Mouse (Mus musculus) heart, embryonic 14.5 days (tissue): ENCODE results near the gene Mageh1. TPM values are rescaled to one million over a fixed set of nuclear protein-coding genes. Genes with fewer than 3 reads are reported as not detected.
"Not testable (repeated sequence)": the region's sequence is repeated elsewhere in the genome, so short reads cannot be mapped to it uniquely, and the experiment has no call there.

Source experiments
- ATAC-seq: fragments of 200-750 bp; cut with Nextera tagmentation; 2 replicates; pipeline ENCODE4 v1.8.0; 2017; ENCODE audit warnings: low read depth, moderate TSS enrichment; ENCODE audit not compliant: insufficient number of reproducible peaks, insufficient read depth, low FRiP score
- H3K27ac ChIP-seq, 2 experiments: fragments of 200-500 bp in 1 of 2; fragments of 300-500 bp in 1 of 2; sonication (generic) in 1 of 2; replicated peaks in 1 of 2; 2 replicates each; pipeline ENCODE4 v1.5.1; 2012 to 2014; ENCODE audit warnings: low read depth in 2 of 2, low read length in 2 of 2, control low read depth in 1 of 2, mild to moderate bottlenecking in 1 of 2, mixed read lengths in 1 of 2; ENCODE audit not compliant: control insufficient read depth in 1 of 2, insufficient read depth in 1 of 2
- H3K27me3 ChIP-seq: fragments of 300-500 bp; sonication (generic); 2 replicates; pipeline ENCODE4 v1.6.1; 2014; ENCODE audit warnings: mild to moderate bottlenecking, low read length, control low read depth; ENCODE audit not compliant: control insufficient read depth, insufficient read depth
- H3K36me3 ChIP-seq: fragments of 300-500 bp; sonication (generic); 2 replicates; pipeline ENCODE4 v1.6.1; 2014; ENCODE audit warnings: mild to moderate bottlenecking, control low read depth, low read length, mixed read lengths; ENCODE audit not compliant: control insufficient read depth, insufficient read depth
- H3K4me1 ChIP-seq, 2 experiments: fragments of 200-500 bp in 1 of 2; fragments of 300-500 bp in 1 of 2; sonication (generic) in 1 of 2; 2 replicates each; pipeline ENCODE4 v1.6.1; 2012 to 2014; ENCODE audit warnings: low read length in 2 of 2, control low read depth in 1 of 2, mixed read lengths in 1 of 2; ENCODE audit not compliant: control insufficient read depth in 2 of 2, insufficient read depth in 2 of 2
- H3K4me2 ChIP-seq: fragments of 300-500 bp; sonication (generic); 2 replicates; pipeline ENCODE4 v1.6.1; 2014; ENCODE audit warnings: mild to moderate bottlenecking, low read length
- H3K4me3 ChIP-seq, 2 experiments: fragments of 200-500 bp in 1 of 2; fragments of 300-500 bp in 1 of 2; sonication (generic) in 1 of 2; 2 replicates each; pipeline ENCODE4 v1.5.1; 2012 to 2014; ENCODE audit warnings: low read length in 2 of 2, mild to moderate bottlenecking in 2 of 2, control low read depth in 1 of 2, low read depth in 1 of 2, moderate library complexity in 1 of 2; ENCODE audit not compliant: control insufficient read depth in 1 of 2, insufficient read depth in 1 of 2
- H3K9ac ChIP-seq: fragments of 300-500 bp; sonication (generic); 2 replicates; pipeline ENCODE4 v1.6.1; 2014; ENCODE audit warnings: mild to moderate bottlenecking, low read length
- H3K9me3 ChIP-seq: fragments of 300-500 bp; sonication (generic); 2 replicates; pipeline ENCODE4 v1.6.1; 2016; ENCODE audit warnings: low read length, control low read depth; ENCODE audit not compliant: control insufficient read depth
- WGBS: fragments of 180-500 bp; shearing (Covaris S2); extraction: QIAGEN DNeasy Blood & Tissue Kit; methylation state at CpG from one replicate; pipeline ENCODE4 v1.1.7; 2014; 5-methylcytosine and 5-hydroxymethylcytosine counted together
- polyA plus RNA-seq: library from polyadenylated mRNA; unstranded; fragments of >200 nt; fragmentation: Nextera tagmentation; extraction: Ambion mirVana; gene quantifications from 2 replicates; pipeline ENCODE4 v1.2.1, GENCODE M21; 2014

The Mageh1 gene
- polyA plus RNA-seq, 1 experiment from 2014 or later = 34.7 TPM

GRCm38 (mm10) chrX:153006387-153006841, 31.0 kb downstream of the Mageh1 start, which contains the start of gene Usp51:
Gene Usp51 (plus strand): TSS chrX:153006469.
- Histone ChIP-seq H3K27me3 (no peaks in the 10 kb centered on the region; the same call in 1 of the 2 replicates), H3K9ac (peak within 1 kb of the TSS; percentile 73), H3K36me3 (no peaks in the 10 kb centered on the region), H3K4me2 (peak within 1 kb of the TSS; percentile 69), H3K27ac (peak within 1 kb of the TSS; percentile 20 to 68; a peak in 3 of 4 replicates), H3K4me1 (no peaks in the 10 kb centered on the region), H3K4me3 (peak within 1 kb of the TSS; percentile 51 to 57), H3K9me3 (no peaks in the 10 kb centered on the region)
- ATAC-seq = no peak
- 17% methylated on average over 23 of the region's 23 CpGs for WGBS

- not testable (repeated sequence) for H3K4me3 ChIP-seq, H3K4me2 ChIP-seq, H3K9me3 ChIP-seq, ATAC-seq, H3K4me1 ChIP-seq, H3K36me3 ChIP-seq, H3K9ac ChIP-seq, H3K27me3 ChIP-seq, H3K27ac ChIP-seq
- no CpG with 5 or more reads among the region's 3 CpGs for WGBS
Measured at GRCm38 (mm10) chrX:152996105-152996504, 41.3 kb downstream of the Mageh1 start.

GRCm38 (mm10) chrX:152989852-152990251, 47.5 kb downstream of the Mageh1 start:
- H3K27ac ChIP-seq, ATAC-seq, H3K9me3 ChIP-seq, H3K4me3 ChIP-seq, H3K27me3 ChIP-seq, H3K4me2 ChIP-seq, H3K36me3 ChIP-seq, H3K9ac ChIP-seq, H3K4me1 ChIP-seq: not testable (repeated sequence)

Other genes with a start within 250 kb of the Mageh1 start
- 0.84 and 0.93 TPM in 2 replicates for gene Usp51, start 31.1 kb downstream of the Mageh1 start, polyA plus RNA-seq
- not detected in 2 replicates for gene Foxr2, start 81.2 kb upstream of the Mageh1 start, polyA plus RNA-seq
- gene Rragb, start 102.4 kb upstream of the Mageh1 start, polyA plus RNA-seq = 1.6 and 1.9 TPM in 2 replicates
- gene Klf8, start 199.9 kb upstream of the Mageh1 start, polyA plus RNA-seq = 0.62 and 1.0 TPM in 2 replicates